Mouse (Mus musculus): Measurements from ENCODE around the gene Olfr90.
"Not testable (repeated sequence)": the region's sequence is repeated elsewhere in the genome, so short reads cannot be mapped to it uniquely, and the experiment has no call there.

Olfr90 gene

GRCm38 (mm10) chr17:37088399-37088798 is at the start of gene Olfr90:
Gene Olfr90, minus strand, starts transcription at chr17:37088499.
- in situ Hi-C loops (cut with MboI, MseI), result no loop called here

- in situ Hi-C loops (cut with MboI, MseI), result not testable (repeated sequence)
Measured at GRCm38 (mm10) chr17:37131366-37131765, 43.1 kb upstream of the Olfr90 start.

- in situ Hi-C loops (cut with MboI, MseI), result no loop called here
Measured at GRCm38 (mm10) chr17:37119988-37120387, 31.7 kb upstream of the Olfr90 start, which contains the start of gene Olfr92. Gene Olfr92, minus strand, starts transcription at chr17:37120088.

- in situ Hi-C loops (cut with MboI, MseI), result no loop called here
Measured at GRCm38 (mm10) chr17:37098178-37098577, 9.9 kb upstream of the Olfr90 start, which contains the start of gene Olfr91. Gene Olfr91, minus strand, starts transcription at chr17:37098278.

GRCm38 (mm10) chr17:37093289-37093688 is 5.0 kb upstream of the Olfr90 start:
- in situ Hi-C loops (cut with MboI, MseI), result no loop called here

GRCm38 (mm10) chr17:37092198-37092597 is 3.9 kb upstream of the Olfr90 start:
- in situ Hi-C loops (cut with MboI, MseI), result no loop called here

- in situ Hi-C loops (cut with MboI, MseI), result no loop called here
Measured at GRCm38 (mm10) chr17:37085545-37085944, 2.8 kb downstream of the Olfr90 start.

GRCm38 (mm10) chr17:37084632-37085031 is 3.7 kb downstream of the Olfr90 start:
- in situ Hi-C loops (cut with MboI, MseI), result no loop called here

- in situ Hi-C loops (cut with MboI, MseI), result no loop called here
Measured at GRCm38 (mm10) chr17:37083327-37083726, 5.0 kb downstream of the Olfr90 start.

GRCm38 (mm10) chr17:37081659-37082058 is 6.6 kb downstream of the Olfr90 start:
- in situ Hi-C loops (cut with MboI, MseI), result no loop called here

- in situ Hi-C loops (cut with MboI, MseI), result no loop called here
Measured at GRCm38 (mm10) chr17:37080119-37080518, 8.2 kb downstream of the Olfr90 start.

GRCm38 (mm10) chr17:37078990-37079389 is 9.3 kb downstream of the Olfr90 start:
- in situ Hi-C loops (cut with MboI, MseI), result no loop called here

GRCm38 (mm10) chr17:37078193-37078592 is 10.1 kb downstream of the Olfr90 start:
- in situ Hi-C loops (cut with MboI, MseI), result no loop called here

- in situ Hi-C loops (cut with MboI, MseI), result no loop called here
Measured at GRCm38 (mm10) chr17:37075766-37076165, 12.5 kb downstream of the Olfr90 start.

GRCm38 (mm10) chr17:37075181-37075580 is 13.1 kb downstream of the Olfr90 start:
- in situ Hi-C loops (cut with MboI, MseI), result no loop called here

GRCm38 (mm10) chr17:37072730-37073276 is 15.5 kb downstream of the Olfr90 start:
- in situ Hi-C loops (cut with MboI, MseI), result loop anchor here (5.0 kb wide), 1 partner anchor 129 kb away; the partner anchor contains the start of gene Olfr94

GRCm38 (mm10) chr17:37072080-37072729 is 16.1 kb downstream of the Olfr90 start:
- in situ Hi-C loops (cut with MboI, MseI), result loop anchor here (5.0 kb wide), 1 partner anchor 130 kb away; the partner anchor contains the start of gene Olfr94

- in situ Hi-C loops (cut with MboI, MseI), result loop anchor here (5.0 kb wide), 1 partner anchor 132 kb away; the partner anchor contains the start of gene Olfr94
Measured at GRCm38 (mm10) chr17:37070121-37070520, 18.2 kb downstream of the Olfr90 start.

GRCm38 (mm10) chr17:37067861-37068260 is 20.4 kb downstream of the Olfr90 start:
- in situ Hi-C loops (cut with MboI, MseI), result no loop called here

- in situ Hi-C loops (cut with MboI, MseI), result no loop called here
Measured at GRCm38 (mm10) chr17:37065993-37066392, 22.3 kb downstream of the Olfr90 start.

- in situ Hi-C loops (cut with MboI, MseI), result no loop called here
Measured at GRCm38 (mm10) chr17:37063686-37064495, 24.4 kb downstream of the Olfr90 start.

GRCm38 (mm10) chr17:37063063-37063462 is 25.2 kb downstream of the Olfr90 start:
- in situ Hi-C loops (cut with MboI, MseI), result no loop called here

All from T-helper 2 cell (primary cell).